27 mouse cellular contexts compared by ENCODE assay signal in the genomic region with DNA sequence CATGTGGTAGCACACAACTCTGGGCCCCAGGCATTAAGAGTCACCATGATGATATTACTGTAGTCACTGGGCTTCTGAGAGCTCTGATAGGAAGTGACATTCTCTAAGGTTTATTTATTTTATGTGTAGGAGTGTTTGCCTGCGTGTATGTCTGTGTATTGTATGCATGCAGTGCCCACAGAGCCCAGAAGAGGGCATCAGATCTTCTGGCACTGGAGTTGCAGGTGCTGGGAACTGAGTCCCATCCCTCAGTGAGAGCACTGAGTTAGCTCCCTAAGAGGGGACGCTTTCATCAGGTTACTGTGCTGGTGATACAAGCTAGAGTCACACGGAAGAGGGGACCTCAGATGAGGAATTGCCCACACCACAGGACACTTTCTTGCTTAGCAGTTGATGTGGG.
DNase-seq lines count a peak whose midpoint lies in the region; ATAC-seq and TF ChIP-seq lines count a peak whose summit lies in the region.
"Had no signal": no experiment of that assay in that cellular context is flagged by ENCODE, and none has a peak within 500 bp of the region (broad histone marks: within the 10 kb centered on the region; RNA-seq: fewer than 3 reads in every experiment).

No protein-coding gene starts in this region.

- no peak for TF ChIP-seq EP300 in MEL (IDR thresholded peaks at IDR 0.05; ENCODE audit: low read depth in 1 of 2, low read length in 2 of 2)

- no peaks in the 10 kb centered on the region for H3K79me2 ChIP-seq in MEL (ENCODE audit: control insufficient read depth, insufficient read depth, low read length, poor library complexity)

- no peaks in the 10 kb centered on the region for H3K27me3 ChIP-seq in intestine, postnatal 0 days (replicated peaks; ENCODE audit: control insufficient read depth, insufficient read depth, low read length)
- H3K27me3 ChIP-seq in intestine, embryonic 15.5 days (replicated peaks) = no peaks in the 10 kb centered on the region
- no peaks in the 10 kb centered on the region for H3K27me3 ChIP-seq in midbrain, embryonic 11.5 days (ENCODE audit: control insufficient read depth, insufficient read depth, low read length)
- H3K27me3 ChIP-seq in midbrain, embryonic 15.5 days (replicated peaks) = no peaks in the 10 kb centered on the region
- no peaks in the 10 kb centered on the region; a peak in 1 of 4 replicates for H3K27me3 ChIP-seq in MEL (ENCODE audit: control insufficient read depth in 1 of 2, insufficient read depth in 2 of 2, low read length in 2 of 2)
- H3K27me3 ChIP-seq in hindbrain, embryonic 13.5 days = peaks cover 13% of the 10 kb centered on the region; the same call in 1 of the 2 replicates
- H3K27me3 ChIP-seq: embryonic facial prominence, embryonic 15.5 days had no signal

- no peak overlapping the region for H3K4me2 ChIP-seq in intestine, postnatal 0 days (replicated peaks; ENCODE audit: low read depth)
- H3K4me2 ChIP-seq in intestine, embryonic 15.5 days (replicated peaks) = no peak overlapping the region
- H3K4me2 ChIP-seq in midbrain, embryonic 11.5 days = no peak overlapping the region
- H3K4me2 ChIP-seq in midbrain, embryonic 15.5 days = no peak overlapping the region
- H3K4me2 ChIP-seq in hindbrain, embryonic 13.5 days = no peak overlapping the region
- H3K4me2 ChIP-seq: embryonic facial prominence, embryonic 15.5 days; forebrain, embryonic 12.5 days; heart, embryonic 15.5 days; hindbrain, embryonic 14.5 days; liver, embryonic 15.5 days; midbrain, embryonic 13.5 days had no signal

- no peaks in the 10 kb centered on the region for H3K36me3 ChIP-seq in intestine, postnatal 0 days (ENCODE audit: control insufficient read depth, insufficient read depth)
- H3K36me3 ChIP-seq in intestine, embryonic 15.5 days = no peaks in the 10 kb centered on the region
- H3K36me3 ChIP-seq in midbrain, embryonic 11.5 days (ENCODE audit: control insufficient read depth, insufficient read depth, low read length) = no peaks in the 10 kb centered on the region
- H3K36me3 ChIP-seq in midbrain, embryonic 15.5 days (replicated peaks) = no peaks in the 10 kb centered on the region
- H3K36me3 ChIP-seq in MEL (ENCODE audit: control insufficient read depth in 1 of 2, insufficient read depth in 2 of 2, low read length in 2 of 2) = peaks cover 0 to 3% of the 10 kb centered on the region in 2 experiments; a peak in 2 of 4 replicates
- no peaks in the 10 kb centered on the region for H3K36me3 ChIP-seq in hindbrain, embryonic 13.5 days
- H3K36me3 ChIP-seq: embryonic facial prominence, embryonic 10.5 days; embryonic facial prominence, embryonic 15.5 days; forebrain, embryonic 12.5 days; heart, embryonic 10.5 days; heart, embryonic 15.5 days; liver, embryonic 15.5 days; midbrain, embryonic 13.5 days had no signal

- TF ChIP-seq POLR2A in MEL (IDR thresholded peaks at IDR 0.05; ENCODE audit: control insufficient read depth in 1 of 2, insufficient read depth in 1 of 2, low read depth in 1 of 2, low read length in 2 of 2, poor library complexity in 1 of 2) = no peak

- no peak overlapping the region for H3K27ac ChIP-seq in intestine, postnatal 0 days (ENCODE audit: low read depth, low read length)
- H3K27ac ChIP-seq in intestine, embryonic 15.5 days = no peak overlapping the region
- no peak overlapping the region for H3K27ac ChIP-seq in midbrain, embryonic 11.5 days (ENCODE audit: low read depth, low read length)
- H3K27ac ChIP-seq in midbrain, embryonic 15.5 days = no peak overlapping the region
- no peak overlapping the region for H3K27ac ChIP-seq in MEL (ENCODE audit: control insufficient read depth, low read depth, low read length)
- H3K27ac ChIP-seq in hindbrain, embryonic 13.5 days = no peak overlapping the region
- H3K27ac ChIP-seq: embryonic facial prominence, embryonic 15.5 days; forebrain, embryonic 12.5 days; heart, embryonic 10.5 days; heart, embryonic 15.5 days; hindbrain, embryonic 14.5 days; liver, embryonic 15.5 days; midbrain, embryonic 13.5 days had no signal

- WGBS in intestine, postnatal 0 days = 92% methylated on average over 3 of the region's 3 CpGs
- 92% methylated on average over 3 of the region's 3 CpGs for WGBS in intestine, embryonic 15.5 days
- WGBS in midbrain, embryonic 11.5 days = 88% methylated on average over 3 of the region's 3 CpGs
- 90% methylated on average over 3 of the region's 3 CpGs for WGBS in midbrain, embryonic 15.5 days
- 97% methylated on average over 3 of the region's 3 CpGs for WGBS in hindbrain, embryonic 13.5 days

- no peak for ATAC-seq in intestine, postnatal 0 days
- ATAC-seq in intestine, embryonic 15.5 days = no peak
- ATAC-seq in midbrain, embryonic 11.5 days (ENCODE audit: low FRiP score) = no peak
- ATAC-seq in midbrain, embryonic 15.5 days (replicated peaks) = no peak
- ATAC-seq in hindbrain, embryonic 13.5 days (ENCODE audit: low FRiP score) = no peak
- ATAC-seq: forebrain, postnatal 0 days; midbrain, embryonic 13.5 days had no signal

- no peaks in the 10 kb centered on the region for H3K9me3 ChIP-seq in intestine, postnatal 0 days (ENCODE audit: control insufficient read depth)
- no peaks in the 10 kb centered on the region for H3K9me3 ChIP-seq in intestine, embryonic 15.5 days
- H3K9me3 ChIP-seq in midbrain, embryonic 11.5 days (ENCODE audit: control insufficient read depth, low read length) = peaks cover 5% of the 10 kb centered on the region; the same call in 1 of the 2 replicates
- H3K9me3 ChIP-seq in midbrain, embryonic 15.5 days = no peaks in the 10 kb centered on the region
- no peaks in the 10 kb centered on the region for H3K9me3 ChIP-seq in MEL (replicated peaks; ENCODE audit: insufficient read depth, low read length)
- no peaks in the 10 kb centered on the region for H3K9me3 ChIP-seq in hindbrain, embryonic 13.5 days
- H3K9me3 ChIP-seq: embryonic facial prominence, embryonic 15.5 days; heart, embryonic 10.5 days; heart, embryonic 15.5 days; liver, embryonic 15.5 days; midbrain, embryonic 13.5 days had no signal

- TF ChIP-seq RAD21 in MEL (IDR thresholded peaks at IDR 0.05; ENCODE audit: low read depth, low read length) = no peak; the same call in 1 of the 2 replicates

- H3K4me3 ChIP-seq in intestine, postnatal 0 days (ENCODE audit: low read depth, low read length) = no peak overlapping the region
- no peak overlapping the region for H3K4me3 ChIP-seq in intestine, embryonic 15.5 days (replicated peaks)
- no peak overlapping the region for H3K4me3 ChIP-seq in midbrain, embryonic 11.5 days (ENCODE audit: low read depth, low read length)
- H3K4me3 ChIP-seq in midbrain, embryonic 15.5 days = no peak overlapping the region
- no peak overlapping the region for H3K4me3 ChIP-seq in MEL (ENCODE audit: control insufficient read depth in 1 of 2, insufficient read depth in 1 of 2, low read depth in 2 of 2, low read length in 2 of 2)
- no peak overlapping the region for H3K4me3 ChIP-seq in hindbrain, embryonic 13.5 days
- H3K4me3 ChIP-seq: embryonic facial prominence, embryonic 10.5 days; embryonic facial prominence, embryonic 15.5 days; forebrain, embryonic 12.5 days; heart, embryonic 10.5 days; heart, embryonic 15.5 days; liver, embryonic 15.5 days; megakaryocyte, embryonic 14.5 days; midbrain, embryonic 13.5 days had no signal

- peaks cover 16% of the 10 kb centered on the region for H3K4me1 ChIP-seq in intestine, postnatal 0 days (replicated peaks; ENCODE audit: control insufficient read depth, insufficient read depth, low read length)
- H3K4me1 ChIP-seq in intestine, embryonic 15.5 days (replicated peaks) = peaks cover 13% of the 10 kb centered on the region
- peaks cover 2% of the 10 kb centered on the region; the same call in 1 of the 2 replicates for H3K4me1 ChIP-seq in midbrain, embryonic 11.5 days (ENCODE audit: control insufficient read depth, insufficient read depth, low read length)
- H3K4me1 ChIP-seq in midbrain, embryonic 15.5 days = peaks cover 2% of the 10 kb centered on the region; the same call in 1 of the 2 replicates
- H3K4me1 ChIP-seq in MEL (ENCODE audit: control insufficient read depth in 1 of 2, insufficient read depth in 2 of 2, low read length in 2 of 2) = peaks cover 0 to 3% of the 10 kb centered on the region in 2 experiments; a peak in 1 of 4 replicates
- H3K4me1 ChIP-seq in hindbrain, embryonic 13.5 days (replicated peaks) = peaks cover 3% of the 10 kb centered on the region

- 0 out of 2 replicates have a peak, but pooled peaks have one; percentile 21 for TF ChIP-seq CTCF in intestine, postnatal 0 days (IDR thresholded peaks at IDR 0.05; ENCODE audit: low read depth)
- peak; percentile 5 to 25 (median 18); a peak in 3 of 6 replicates for TF ChIP-seq CTCF in MEL (IDR thresholded peaks at IDR 0.05 in 2 of 3, conservative IDR thresholded peaks at IDR 0.05 in 1 of 3; ENCODE audit: control insufficient read depth in 1 of 3, insufficient read depth in 1 of 3, low read depth in 2 of 3, low read length in 3 of 3, poor library complexity in 1 of 3, severe bottlenecking in 1 of 3)

- peak; percentile 57 for DNase-seq in midbrain, embryonic 11.5 days (ENCODE audit: low spot score, missing footprints)
- peak; percentile 6 for DNase-seq in MEL (ENCODE audit: low read depth, low spot score)
- DNase-seq in thymus, postnatal 10 days (ENCODE audit: low spot score in 2 of 2) = no peak
- no peak for DNase-seq in frontal cortex, postnatal 36 days (ENCODE audit: low spot score in 2 of 2)
- DNase-seq: adrenal gland, adult 8-10 months; cerebellum, adult 8-10 months; cerebellum, postnatal 25 days; forebrain, postnatal 0 days; gastrocnemius, postnatal 14 days; heart, postnatal 36 days; kidney, adult 2 months; kidney, postnatal 36 days; left cerebral cortex, postnatal 4 days; thymus, postnatal 14 days had no signal

- no peak overlapping the region for H3K9ac ChIP-seq in intestine, postnatal 0 days (ENCODE audit: low read depth, low read length)
- H3K9ac ChIP-seq in intestine, embryonic 15.5 days = no peak overlapping the region
- H3K9ac ChIP-seq in midbrain, embryonic 11.5 days (ENCODE audit: low read length) = no peak overlapping the region
- no peak overlapping the region for H3K9ac ChIP-seq in midbrain, embryonic 15.5 days
- no peak overlapping the region for H3K9ac ChIP-seq in MEL (ENCODE audit: control insufficient read depth, low read depth, low read length, poor library complexity, severe bottlenecking)
- H3K9ac ChIP-seq in hindbrain, embryonic 13.5 days = no peak overlapping the region
- H3K9ac ChIP-seq: embryonic facial prominence, embryonic 15.5 days; forebrain, embryonic 12.5 days; forebrain, postnatal 0 days; heart, embryonic 15.5 days; hindbrain, embryonic 14.5 days; liver, embryonic 15.5 days; midbrain, embryonic 13.5 days had no signal

TF ChIP-seq in MEL, 35 proteins besides CTCF, POLR2A, EP300 and RAD21:
- TF ChIP-seq ZKSCAN1 (IDR thresholded peaks at IDR 0.05; ENCODE audit: low read depth, low read length) = no peak
TF ChIP-seq in MEL: peak in this region for 0.

Comparison
In these comparisons a context has a peak if more than half of its experiments do, and no peak if none do; other contexts are left out.
1. DNase-seq: peak in midbrain, embryonic 11.5 days (single experiment) and MEL (single experiment); none in thymus, postnatal 10 days (0 of 2) and frontal cortex, postnatal 36 days (0 of 2).